Mouse (Mus musculus): ENCODE results near the gene Bcan.

- TF ChIP-seq CTCF (IDR thresholded peaks at IDR 0.05), result no peak
- TF ChIP-seq EP300 (IDR thresholded peaks at IDR 0.05), result no peak
Measured at GRCm38 (mm10) chr3:87995331-87995730, 4.7 kb downstream of the Bcan start.
